Mouse (Mus musculus): ENCODE data around the gene Aqp1.

The Aqp1 gene

GRCm38 (mm10) chr6:55362663-55363062 lies 26.4 kb downstream of the Aqp1 start:
- no peak for DNase-seq

GRCm38 (mm10) chr6:55367126-55367525 lies 30.9 kb downstream of the Aqp1 start:
- no peak for DNase-seq

- DNase-seq: no peak
Observed at GRCm38 (mm10) chr6:55370831-55371230, 34.6 kb downstream of the Aqp1 start.

- DNase-seq: no peak
Observed at GRCm38 (mm10) chr6:55376076-55376475, 39.8 kb downstream of the Aqp1 start, which contains the start of gene Ghrhr. Gene Ghrhr (plus strand): TSS chr6:55376295.

- no peak for DNase-seq
Observed at GRCm38 (mm10) chr6:55376511-55376910, 40.3 kb downstream of the Aqp1 start.

GRCm38 (mm10) chr6:55377461-55377860 lies 41.2 kb downstream of the Aqp1 start:
- DNase-seq: no peak

GRCm38 (mm10) chr6:55379641-55380335 lies 43.6 kb downstream of the Aqp1 start:
- DNase-seq: peak; percentile 55

GRCm38 (mm10) chr6:55381966-55382365 lies 45.7 kb downstream of the Aqp1 start:
- DNase-seq: no peak

- no peak for DNase-seq
Observed at GRCm38 (mm10) chr6:55383897-55384296, 47.7 kb downstream of the Aqp1 start.

GRCm38 (mm10) chr6:55384356-55384951 lies 48.2 kb downstream of the Aqp1 start:
- DNase-seq: no peak

GRCm38 (mm10) chr6:55388546-55389169 lies 52.4 kb downstream of the Aqp1 start:
- no peak for DNase-seq

- DNase-seq: no peak
Observed at GRCm38 (mm10) chr6:55389321-55389720, 53.1 kb downstream of the Aqp1 start.

- DNase-seq: no peak
Observed at GRCm38 (mm10) chr6:55391814-55392213, 55.6 kb downstream of the Aqp1 start.

GRCm38 (mm10) chr6:55392453-55392852 lies 56.2 kb downstream of the Aqp1 start:
- peak; percentile 67 for DNase-seq

- peak; percentile 88 for DNase-seq
Observed at GRCm38 (mm10) chr6:55394854-55395253, 58.6 kb downstream of the Aqp1 start.

GRCm38 (mm10) chr6:55396176-55396575 lies 59.9 kb downstream of the Aqp1 start:
- DNase-seq: peak; percentile 70

GRCm38 (mm10) chr6:55396622-55397041 lies 60.4 kb downstream of the Aqp1 start:
- DNase-seq: peak; percentile 90

All from right cerebral cortex, adult 18-20 months (tissue).